Mouse (Mus musculus): Measurements from ENCODE around the gene Aldh3b2. TPM values are rescaled to one million over a fixed set of nuclear protein-coding genes. Genes with fewer than 3 reads are reported as not detected.
"Not testable (repeated sequence)": the region's sequence is repeated elsewhere in the genome, so short reads cannot be mapped to it uniquely, and the experiment has no call there.

The Aldh3b2 gene
- polyA plus RNA-seq, 1 experiment from 2014 or later: 0.22 TPM

- no peak for ATAC-seq (ENCODE audit: low FRiP score)
- no peaks in the 10 kb centered on the region for H3K36me3 ChIP-seq
- no peaks in the 10 kb centered on the region for H3K4me1 ChIP-seq (replicated peaks)
- 46% methylated on average over 1 of the region's 1 CpGs for WGBS
- no peaks in the 10 kb centered on the region for H3K9me3 ChIP-seq
- H3K9ac ChIP-seq: no peak overlapping the region
- H3K27me3 ChIP-seq: peaks cover 3% of the 10 kb centered on the region; the same call in 1 of the 2 replicates
- no peak overlapping the region for H3K4me3 ChIP-seq
- no peak overlapping the region for H3K4me2 ChIP-seq
- H3K27ac ChIP-seq: no peak overlapping the region
Observed at GRCm38 (mm10) chr19:3952099-3952498, 20.0 kb upstream of the Aldh3b2 start.

- H3K9ac ChIP-seq: no peak overlapping the region
- H3K9me3 ChIP-seq: no peaks in the 10 kb centered on the region
- 87% methylated on average over 3 of the region's 3 CpGs for WGBS
- H3K27me3 ChIP-seq: peaks cover 3% of the 10 kb centered on the region; the same call in 1 of the 2 replicates
- no peak for ATAC-seq (ENCODE audit: low FRiP score)
- no peaks in the 10 kb centered on the region for H3K4me1 ChIP-seq (replicated peaks)
- H3K4me3 ChIP-seq: no peak overlapping the region
- H3K36me3 ChIP-seq: no peaks in the 10 kb centered on the region
- H3K27ac ChIP-seq: no peak overlapping the region
- no peak overlapping the region for H3K4me2 ChIP-seq
Observed at GRCm38 (mm10) chr19:3955033-3955432, 17.1 kb upstream of the Aldh3b2 start.

DNA sequence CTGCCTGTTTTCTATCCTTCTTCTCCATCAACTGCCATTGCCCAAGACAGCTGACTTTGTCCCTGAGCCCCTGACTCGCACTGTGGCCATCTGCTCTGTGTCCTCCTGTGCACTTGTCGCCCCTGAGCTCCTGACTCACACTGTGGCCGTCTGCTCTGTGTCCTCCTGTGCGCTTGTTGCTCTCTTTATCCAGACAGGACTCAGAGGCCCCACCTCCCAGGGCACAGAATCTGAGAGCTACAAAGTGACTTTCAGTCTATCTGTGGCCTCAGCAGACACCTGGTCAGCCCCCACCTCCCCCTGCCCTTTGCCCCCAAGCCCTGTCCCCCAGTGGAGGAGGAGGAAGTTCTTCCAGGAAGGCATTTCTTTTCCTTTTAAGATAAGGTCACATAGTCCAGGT, 16.3 kb upstream of the Aldh3b2 start:
- ATAC-seq (ENCODE audit: low FRiP score): no peak
- WGBS: 64% methylated on average over 4 of the region's 4 CpGs
- H3K4me1 ChIP-seq (replicated peaks): no peaks in the 10 kb centered on the region
- no peaks in the 10 kb centered on the region for H3K36me3 ChIP-seq
- no peak overlapping the region for H3K4me3 ChIP-seq
- peaks cover 3% of the 10 kb centered on the region; the same call in 1 of the 2 replicates for H3K27me3 ChIP-seq
- no peak overlapping the region for H3K4me2 ChIP-seq
- H3K9me3 ChIP-seq: no peaks in the 10 kb centered on the region
- H3K27ac ChIP-seq: no peak overlapping the region
- H3K9ac ChIP-seq: no peak overlapping the region

DNA sequence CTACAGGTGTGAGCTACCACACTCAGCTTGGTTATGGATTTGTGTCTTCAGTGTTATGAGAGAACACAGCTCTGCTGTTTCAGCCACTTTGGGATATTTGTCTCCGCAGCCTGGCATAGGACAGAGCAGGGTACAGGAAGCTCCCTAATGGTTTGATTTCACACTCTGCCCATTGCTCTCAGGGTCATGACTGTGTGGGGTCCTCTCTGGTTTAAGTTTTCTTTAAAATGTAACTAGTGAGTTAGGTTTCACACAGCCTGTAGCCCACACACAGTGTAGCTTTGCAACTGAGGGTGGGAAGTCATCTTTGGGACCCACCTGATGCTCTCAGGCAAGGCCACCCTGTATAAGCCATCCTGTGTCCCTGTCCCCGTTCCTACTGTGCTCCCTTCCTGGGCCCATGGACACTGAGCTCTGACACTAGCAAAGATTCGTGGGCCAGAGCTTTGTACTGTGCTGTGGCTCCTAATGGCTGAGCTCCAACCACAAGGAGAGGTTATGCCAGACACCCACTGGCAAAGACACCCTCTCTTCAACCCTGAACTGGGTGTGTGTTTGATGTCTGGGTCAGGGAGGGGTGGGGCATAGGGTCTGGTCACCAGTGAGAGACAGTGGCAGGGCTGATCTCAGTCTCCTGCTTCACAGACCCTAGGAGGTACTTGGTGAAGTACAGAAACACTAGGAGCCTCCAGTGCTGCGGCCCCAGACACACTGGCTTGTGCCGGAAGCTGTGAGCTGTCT, 14.7 kb upstream of the Aldh3b2 start:
- H3K4me1 ChIP-seq (replicated peaks); H3K4me3 ChIP-seq; H3K9me3 ChIP-seq; H3K9ac ChIP-seq; H3K27ac ChIP-seq; H3K4me2 ChIP-seq; H3K27me3 ChIP-seq; H3K36me3 ChIP-seq; ATAC-seq (ENCODE audit: low FRiP score): not testable (repeated sequence)
- 83% methylated on average over 5 of the region's 5 CpGs for WGBS

GRCm38 (mm10) chr19:3958470-3958869, 13.7 kb upstream of the Aldh3b2 start, which contains the start of gene Aldh3b3:
TSS of gene Aldh3b3 (plus strand) at chr19:3958645.
- no peaks in the 10 kb centered on the region for H3K36me3 ChIP-seq
- no peaks in the 10 kb centered on the region for H3K9me3 ChIP-seq
- no peak within 1 kb of the TSS for H3K4me3 ChIP-seq
- no peaks in the 10 kb centered on the region for H3K4me1 ChIP-seq (replicated peaks)
- H3K27ac ChIP-seq: no peak within 1 kb of the TSS
- H3K27me3 ChIP-seq: peaks cover 3% of the 10 kb centered on the region; the same call in 1 of the 2 replicates
- H3K9ac ChIP-seq: no peak within 1 kb of the TSS
- WGBS: 76% methylated on average over 4 of the region's 4 CpGs
- ATAC-seq (ENCODE audit: low FRiP score): no peak
- H3K4me2 ChIP-seq: no peak within 1 kb of the TSS

DNA sequence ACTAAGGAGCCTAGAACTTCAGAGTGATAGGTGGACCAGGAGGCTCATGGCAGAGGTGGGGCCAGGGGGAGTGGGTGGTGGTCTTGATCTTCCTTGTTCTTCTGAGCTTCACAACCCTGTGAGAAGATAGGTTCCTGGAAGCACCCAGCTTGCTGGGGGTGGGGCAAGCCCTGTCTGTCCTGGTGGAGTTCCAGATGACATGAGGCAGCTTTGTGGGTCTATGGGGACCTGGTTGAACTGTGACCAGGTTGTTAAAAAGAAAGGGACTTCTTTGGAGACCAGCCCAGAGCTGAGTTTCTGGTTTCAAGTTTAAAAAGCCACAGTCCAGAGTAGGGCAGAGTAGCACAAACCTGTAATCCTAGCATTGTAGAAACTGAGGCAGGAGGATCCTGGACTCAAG, 13.1 kb upstream of the Aldh3b2 start:
- ATAC-seq (ENCODE audit: low FRiP score): no peak
- no peak overlapping the region for H3K9ac ChIP-seq
- no peaks in the 10 kb centered on the region for H3K36me3 ChIP-seq
- no peaks in the 10 kb centered on the region for H3K4me1 ChIP-seq (replicated peaks)
- H3K27ac ChIP-seq: no peak overlapping the region
- H3K27me3 ChIP-seq: peaks cover 3% of the 10 kb centered on the region; the same call in 1 of the 2 replicates
- H3K9me3 ChIP-seq: no peaks in the 10 kb centered on the region
- H3K4me3 ChIP-seq: no peak overlapping the region
- no peak overlapping the region for H3K4me2 ChIP-seq

- H3K36me3 ChIP-seq: no peaks in the 10 kb centered on the region
- no peak overlapping the region for H3K4me2 ChIP-seq
- no peak for ATAC-seq (ENCODE audit: low FRiP score)
- no peak overlapping the region for H3K4me3 ChIP-seq
- H3K27ac ChIP-seq: no peak overlapping the region
- 84% methylated on average over 5 of the region's 5 CpGs for WGBS
- H3K9ac ChIP-seq: no peak overlapping the region
- H3K9me3 ChIP-seq: no peaks in the 10 kb centered on the region
- peaks cover 3% of the 10 kb centered on the region; the same call in 1 of the 2 replicates for H3K27me3 ChIP-seq
- H3K4me1 ChIP-seq (replicated peaks): no peaks in the 10 kb centered on the region
Observed at GRCm38 (mm10) chr19:3960211-3960610, 11.9 kb upstream of the Aldh3b2 start.

DNA sequence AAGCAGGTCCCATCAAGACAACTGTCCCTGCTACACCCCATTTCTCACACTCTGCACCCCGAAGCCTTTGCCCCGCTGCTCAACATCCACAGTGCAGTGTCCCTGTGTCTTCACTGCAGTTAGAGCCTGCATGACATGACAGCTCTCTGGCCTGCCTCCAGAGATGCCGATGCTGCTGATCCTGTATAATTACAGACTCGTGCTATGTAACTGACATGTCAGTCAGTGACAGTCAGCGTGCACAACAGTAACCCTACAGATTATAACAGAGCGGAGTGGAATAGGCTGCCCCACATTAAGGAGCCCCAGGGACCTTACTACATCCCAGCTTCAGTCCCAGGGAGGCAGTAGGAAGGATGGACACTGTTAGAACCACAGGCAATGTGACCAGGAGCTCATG, 10.3 kb upstream of the Aldh3b2 start:
- H3K27ac ChIP-seq; H3K9ac ChIP-seq; H3K4me1 ChIP-seq (replicated peaks); ATAC-seq (ENCODE audit: low FRiP score); H3K36me3 ChIP-seq; H3K9me3 ChIP-seq; H3K4me3 ChIP-seq; H3K27me3 ChIP-seq; H3K4me2 ChIP-seq: not testable (repeated sequence)
- 76% methylated on average over 6 of the region's 6 CpGs for WGBS

- H3K27me3 ChIP-seq: no peaks in the 10 kb centered on the region
- H3K9me3 ChIP-seq: no peaks in the 10 kb centered on the region
- no peak overlapping the region for H3K9ac ChIP-seq
- no peak overlapping the region for H3K4me3 ChIP-seq
- H3K27ac ChIP-seq: no peak overlapping the region
- no peak overlapping the region for H3K4me2 ChIP-seq
- H3K4me1 ChIP-seq (replicated peaks): no peaks in the 10 kb centered on the region
- no peaks in the 10 kb centered on the region for H3K36me3 ChIP-seq
- WGBS: 11% methylated on average over 2 of the region's 2 CpGs
- ATAC-seq (ENCODE audit: low FRiP score): no peak
Observed at GRCm38 (mm10) chr19:3962469-3962868, 9.7 kb upstream of the Aldh3b2 start.

DNA sequence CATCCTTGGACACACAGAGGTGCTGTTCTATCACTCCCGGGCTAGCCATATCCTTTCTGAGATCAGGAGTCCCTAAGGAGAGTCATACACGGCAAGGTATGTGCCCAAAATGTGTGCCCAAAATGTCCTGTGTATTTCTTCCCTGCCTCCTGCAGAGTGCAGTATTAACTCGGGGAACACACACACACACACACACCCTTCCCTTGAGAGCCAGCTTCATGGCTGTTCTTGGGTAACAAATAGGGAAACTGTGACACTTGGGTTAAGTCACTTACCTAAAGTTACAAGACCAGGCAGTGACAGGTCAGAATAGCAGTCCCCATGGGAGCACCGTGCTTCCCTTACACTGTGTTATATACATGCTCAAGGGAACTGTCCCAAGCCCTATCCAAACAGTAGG, 8.1 kb upstream of the Aldh3b2 start:
- Histone ChIP-seq H3K27me3 (no peaks in the 10 kb centered on the region), H3K9ac (no peak overlapping the region), H3K27ac (no peak overlapping the region), H3K36me3 (no peaks in the 10 kb centered on the region), H3K4me3 (no peak overlapping the region), H3K4me2 (no peak overlapping the region), H3K4me1 (replicated peaks) (no peaks in the 10 kb centered on the region), H3K9me3 (no peaks in the 10 kb centered on the region)
- WGBS: 75% methylated on average over 4 of the region's 4 CpGs
- no peak for ATAC-seq (ENCODE audit: low FRiP score)

DNA sequence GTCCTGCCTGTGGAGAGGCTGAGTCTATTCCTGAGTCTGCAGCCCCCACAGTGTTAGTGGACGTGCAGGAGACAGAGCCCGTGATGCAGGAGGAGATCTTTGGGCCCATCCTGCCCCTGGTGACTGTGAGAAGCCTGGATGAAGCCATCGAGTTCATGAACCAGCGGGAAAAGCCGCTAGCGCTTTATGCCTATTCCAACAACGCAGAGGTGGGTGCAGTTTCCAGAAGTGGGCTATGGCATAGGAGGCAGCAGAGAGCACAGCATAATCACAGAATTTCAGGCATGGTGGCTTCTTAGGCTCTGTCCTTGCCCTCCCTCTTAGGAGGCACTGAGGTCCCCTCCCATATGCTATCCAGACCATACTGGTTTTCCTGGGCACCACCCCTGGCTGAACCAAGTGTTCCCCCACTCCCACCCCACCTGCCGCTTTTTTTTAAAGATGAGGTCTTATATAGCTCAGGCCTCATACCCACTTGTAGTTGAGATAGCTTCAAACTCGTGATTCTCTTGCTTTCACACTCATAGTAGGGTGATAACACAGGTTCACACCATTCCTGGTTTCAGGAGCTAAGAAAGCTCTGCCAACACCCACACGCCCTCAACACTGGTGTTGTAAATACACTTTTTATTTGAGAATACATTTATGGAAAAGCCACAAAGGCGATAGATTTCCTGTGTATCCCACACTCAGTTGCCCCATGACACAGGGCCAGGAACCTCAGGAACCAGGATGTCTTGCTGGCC, 5.6 kb upstream of the Aldh3b2 start:
- ATAC-seq (ENCODE audit: low FRiP score): no peak
- no peaks in the 10 kb centered on the region for H3K36me3 ChIP-seq
- H3K4me3 ChIP-seq: no peak overlapping the region
- no peak overlapping the region for H3K9ac ChIP-seq
- no peak overlapping the region for H3K27ac ChIP-seq
- no peaks in the 10 kb centered on the region for H3K9me3 ChIP-seq
- no peak overlapping the region for H3K4me2 ChIP-seq
- 0 out of 2 replicates have a peak, but pooled peaks cover 4% of the 10 kb centered on the region for H3K27me3 ChIP-seq
- H3K4me1 ChIP-seq (replicated peaks): no peaks in the 10 kb centered on the region
- 74% methylated on average over 11 of the region's 11 CpGs for WGBS

- H3K4me3 ChIP-seq: no peak overlapping the region
- peaks cover 6% of the 10 kb centered on the region; the same call in 1 of the 2 replicates for H3K27me3 ChIP-seq
- H3K36me3 ChIP-seq: no peaks in the 10 kb centered on the region
- H3K4me2 ChIP-seq: no peak overlapping the region
- no peaks in the 10 kb centered on the region for H3K9me3 ChIP-seq
- ATAC-seq (ENCODE audit: low FRiP score): no peak
- 77% methylated on average over 3 of the region's 3 CpGs for WGBS
- H3K27ac ChIP-seq: no peak overlapping the region
- H3K4me1 ChIP-seq (replicated peaks): no peaks in the 10 kb centered on the region
- H3K9ac ChIP-seq: no peak overlapping the region
Observed at GRCm38 (mm10) chr19:3967258-3967657, 4.9 kb upstream of the Aldh3b2 start.

- not testable (repeated sequence) for H3K4me1 ChIP-seq (replicated peaks); H3K27me3 ChIP-seq; H3K9ac ChIP-seq; H3K36me3 ChIP-seq; H3K4me3 ChIP-seq; H3K9me3 ChIP-seq; ATAC-seq (ENCODE audit: low FRiP score); H3K27ac ChIP-seq; H3K4me2 ChIP-seq
- 82% methylated on average over 6 of the region's 6 CpGs for WGBS
Observed at GRCm38 (mm10) chr19:3974608-3975007, 2.5 kb downstream of the Aldh3b2 start.

Measured in hindbrain, embryonic 13.5 days (tissue).